Mouse (Mus musculus) kidney, adult 2 months (tissue): ENCODE measurements around the gene Bpgm. TPM values are rescaled to one million over a fixed set of nuclear protein-coding genes. Genes with fewer than 3 reads are reported as not detected.
A peak's percentile ranks its signal among the peaks of the same experiment; 100 is the strongest.

Experiments
- DNase-seq: peaks from one replicate; pipeline ENCODE4 v3.0.0; 2021
- H3K27ac ChIP-seq: fragments of 200-500 bp; 2 replicates; pipeline ENCODE4 v1.5.1; 2012; ENCODE audit warnings: low read depth, low read length, control low read depth, inconsistent platforms; ENCODE audit not compliant: insufficient read depth
- H3K27me3 ChIP-seq: fragments of 200-500 bp; replicated peaks from 2 replicates; pipeline ENCODE4 v1.6.1; 2012; ENCODE audit warnings: mild to moderate bottlenecking, moderate library complexity, low read length, inconsistent platforms; ENCODE audit not compliant: control insufficient read depth, insufficient read depth
- H3K36me3 ChIP-seq: fragments of 200-500 bp; 2 replicates; pipeline ENCODE4 v1.6.1; 2012; ENCODE audit warnings: mild to moderate bottlenecking, moderate library complexity, low read length, inconsistent platforms; ENCODE audit not compliant: control insufficient read depth, insufficient read depth
- H3K4me1 ChIP-seq: fragments of 200-500 bp; 2 replicates; pipeline ENCODE4 v1.6.1; 2011; ENCODE audit warnings: low read length; ENCODE audit not compliant: control insufficient read depth, insufficient read depth
- H3K4me3 ChIP-seq: fragments of 200-500 bp; 2 replicates; pipeline ENCODE4 v1.5.1; 2011; ENCODE audit warnings: mild to moderate bottlenecking, low read depth, low read length, control low read depth; ENCODE audit not compliant: insufficient read depth
- CTCF ChIP-seq: fragments of 200-500 bp; conservative IDR thresholded peaks from 2 replicates; pipeline ENCODE4 v1.5.1; 2011; ENCODE audit warnings: low read depth, mild to moderate bottlenecking, control low read depth, low read length, moderate library complexity, mixed read lengths; ENCODE audit not compliant: insufficient read depth, insufficient read length
- POLR2A ChIP-seq: fragments of 200-500 bp; IDR thresholded peaks from one replicate; pipeline ENCODE4 v1.6.1; 2011; ENCODE audit warnings: low read depth, low read length, control low read depth
- WGBS: fragments of 180-500 bp; shearing (Covaris S2); methylation state at CpG from one replicate; pipeline ENCODE4 v1.1.7; 2018; 5-methylcytosine and 5-hydroxymethylcytosine counted together
- polyA plus RNA-seq: library from polyadenylated mRNA; depleted of rRNA; stranded (reverse); fragments of >200 nt; gene quantifications from 2 replicates; pipeline ENCODE4 v1.2.3, GENCODE M21; 2012

Gene Bpgm
- polyA plus RNA-seq, 1 experiment = 32.4 TPM

- TF ChIP-seq POLR2A = no peak
- no peak for TF ChIP-seq CTCF
- no peak for DNase-seq
- Histone ChIP-seq H3K27me3 (no peaks in the 10 kb centered on the region), H3K4me3 (no peak overlapping the region), H3K4me1 (peaks cover 14% of the 10 kb centered on the region; the same call in 1 of the 2 replicates), H3K27ac (no peak overlapping the region), H3K36me3 (no peaks in the 10 kb centered on the region)
- WGBS = 94% methylated on average over 7 of the region's 7 CpGs
Observed at GRCm38 (mm10) chr6:34483811-34484210, 7.8 kb downstream of the Bpgm start.

GRCm38 (mm10) chr6:34486071-34486626 is 10.1 kb downstream of the Bpgm start:
- H3K27ac ChIP-seq = no peak overlapping the region
- TF ChIP-seq POLR2A (no peak), CTCF (no peak)
- no peak overlapping the region for H3K4me3 ChIP-seq
- H3K36me3 ChIP-seq = no peaks in the 10 kb centered on the region
- H3K4me1 ChIP-seq = 0 out of 2 replicates have a peak, but pooled peaks cover 4% of the 10 kb centered on the region
- peak; percentile 25 for DNase-seq
- H3K27me3 ChIP-seq = no peaks in the 10 kb centered on the region
- WGBS = 68% methylated on average over 14 of the region's 14 CpGs

- no peak overlapping the region for H3K4me3 ChIP-seq
- no peak overlapping the region for H3K27ac ChIP-seq
- DNase-seq = no peak
- no peaks in the 10 kb centered on the region for H3K27me3 ChIP-seq
- H3K36me3 ChIP-seq = no peaks in the 10 kb centered on the region
- H3K4me1 ChIP-seq = peaks cover 9% of the 10 kb centered on the region; the same call in 1 of the 2 replicates
- WGBS = 61% methylated on average over 21 of the region's 21 CpGs
- TF ChIP-seq CTCF (no peak), POLR2A (no peak)
Observed at GRCm38 (mm10) chr6:34493327-34494095, 17.5 kb downstream of the Bpgm start.

- peaks cover 9% of the 10 kb centered on the region; the same call in 1 of the 2 replicates for H3K4me1 ChIP-seq
- DNase-seq = peak; percentile 78
- WGBS = 18% methylated on average over 7 of the region's 7 CpGs
- no peak overlapping the region for H3K4me3 ChIP-seq
- H3K27ac ChIP-seq = peak overlapping the region; percentile 91
- no peaks in the 10 kb centered on the region for H3K36me3 ChIP-seq
- H3K27me3 ChIP-seq = no peaks in the 10 kb centered on the region
- TF ChIP-seq CTCF (no peak), POLR2A (no peak)
Observed at GRCm38 (mm10) chr6:34495140-34495551, 19.1 kb downstream of the Bpgm start.

DNA sequence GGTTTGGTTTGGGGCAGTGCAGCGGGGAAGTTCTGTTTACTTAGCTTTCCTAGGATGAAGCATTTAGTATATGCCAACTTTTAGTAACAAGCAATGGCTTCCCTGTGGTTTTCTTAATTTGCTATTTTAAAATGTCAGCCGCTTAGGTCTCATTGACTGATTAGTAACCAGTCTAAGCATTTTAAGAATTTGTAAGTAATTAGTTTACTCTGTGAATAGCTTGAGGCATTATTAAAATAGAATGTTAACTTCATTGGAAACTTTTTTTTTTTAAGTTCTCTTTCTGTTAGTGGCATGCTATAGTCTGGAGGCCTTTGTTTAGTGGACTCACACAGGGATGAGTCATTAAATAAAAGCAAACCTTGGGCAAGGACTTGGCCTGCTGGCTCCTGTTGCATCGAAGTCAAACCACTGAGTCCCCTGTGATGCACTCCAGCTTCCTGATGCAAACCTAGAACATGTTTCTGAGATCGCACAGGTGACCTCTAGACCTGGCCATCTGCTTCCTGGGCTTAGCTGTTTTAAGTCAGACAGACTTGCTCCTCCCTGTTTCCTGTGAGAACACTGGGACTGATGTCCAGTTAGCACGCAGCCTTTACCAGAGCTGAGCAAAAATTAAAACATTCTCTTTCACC is 22.1 kb downstream of the Bpgm start:
- WGBS = 50% methylated on average over 5 of the region's 5 CpGs
- DNase-seq = peak; percentile 13
- Histone ChIP-seq H3K36me3 (no peaks in the 10 kb centered on the region), H3K4me1 (peaks cover 9% of the 10 kb centered on the region; the same call in 1 of the 2 replicates), H3K4me3 (no peak overlapping the region), H3K27ac (no peak overlapping the region), H3K27me3 (no peaks in the 10 kb centered on the region)
- TF ChIP-seq CTCF (no peak), POLR2A (no peak)

DNA sequence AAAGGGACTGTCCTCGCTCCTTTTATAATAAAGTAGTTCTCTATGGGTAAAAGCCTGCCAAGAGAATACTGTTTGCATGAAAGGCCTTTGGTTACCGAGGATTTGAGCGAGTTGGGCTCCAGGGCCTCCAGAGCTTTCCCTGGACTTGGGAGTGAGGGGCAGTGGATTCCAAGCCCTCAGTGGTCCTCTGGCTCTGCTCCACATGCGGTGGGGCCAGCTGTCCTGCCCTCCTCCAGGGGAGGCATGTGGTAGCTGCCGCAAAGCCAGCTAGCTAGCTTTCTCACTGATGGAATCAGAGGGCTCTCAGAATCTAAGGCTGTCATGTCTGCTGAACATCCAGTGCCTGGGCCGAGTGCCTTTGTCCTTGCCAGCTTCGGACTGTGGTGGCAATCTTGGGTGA is 26.3 kb downstream of the Bpgm start:
- H3K4me3 ChIP-seq = no peak overlapping the region
- H3K27ac ChIP-seq = no peak overlapping the region
- WGBS = 91% methylated on average over 7 of the region's 7 CpGs
- H3K36me3 ChIP-seq = no peaks in the 10 kb centered on the region
- no peak for DNase-seq
- no peak for TF ChIP-seq CTCF
- TF ChIP-seq POLR2A = no peak
- H3K27me3 ChIP-seq = no peaks in the 10 kb centered on the region
- H3K4me1 ChIP-seq = no peaks in the 10 kb centered on the region

- H3K27ac ChIP-seq = no peak overlapping the region
- WGBS = 73% methylated on average over 11 of the region's 11 CpGs
- H3K4me1 ChIP-seq = no peaks in the 10 kb centered on the region
- TF ChIP-seq CTCF (no peak), POLR2A (no peak)
- H3K4me3 ChIP-seq = no peak overlapping the region
- H3K36me3 ChIP-seq = no peaks in the 10 kb centered on the region
- DNase-seq = no peak
- no peaks in the 10 kb centered on the region for H3K27me3 ChIP-seq
Observed at GRCm38 (mm10) chr6:34505957-34506356, 29.9 kb downstream of the Bpgm start.
